Mouse (Mus musculus): ENCODE results near the gene Prdm12. TPM values are rescaled to one million over a fixed set of nuclear protein-coding genes. Genes with fewer than 3 reads are reported as not detected.
A peak's percentile ranks its signal among the peaks of the same experiment; 100 is the strongest.
"Not testable (repeated sequence)": the region's sequence is repeated elsewhere in the genome, so short reads cannot be mapped to it uniquely, and the experiment has no call there.

Gene Prdm12
- polyA plus RNA-seq, 1 experiment from 2014 or later = not detected

DNA sequence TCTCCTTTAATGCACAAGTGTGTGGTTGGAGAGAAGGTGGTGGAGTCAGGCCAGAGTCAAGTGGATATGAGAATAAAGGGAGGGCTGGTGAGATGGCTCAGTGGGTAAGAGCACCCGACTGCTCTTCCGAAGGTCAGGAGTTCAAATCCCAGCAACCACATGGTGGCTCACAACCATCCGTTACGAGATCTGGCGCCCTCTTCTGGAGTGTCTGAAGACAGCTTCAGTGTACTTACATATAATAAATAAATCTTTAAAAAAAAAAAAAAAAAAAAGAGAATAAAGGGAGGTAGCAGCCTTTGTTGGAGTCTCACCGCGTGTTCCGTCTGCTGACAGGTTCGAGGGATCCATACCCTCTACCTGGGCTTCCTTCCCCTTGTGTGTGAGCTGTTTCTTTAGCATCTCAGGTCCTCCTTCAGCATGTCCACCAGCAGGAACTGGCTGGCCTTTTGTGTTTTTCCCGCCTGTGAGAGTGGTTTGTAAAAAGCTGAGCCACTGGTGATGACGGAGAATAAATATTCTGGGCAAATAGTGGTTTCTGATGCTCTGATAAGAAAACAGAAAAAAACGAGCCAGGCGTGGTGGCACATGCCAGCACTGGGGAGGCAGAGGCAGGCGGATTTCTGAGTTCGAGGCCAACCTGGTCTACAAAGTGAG is 41.3 kb downstream of the Prdm12 start:
- H3K27me3 ChIP-seq (ENCODE audit: control insufficient read depth, insufficient read depth, low read length); H3K4me3 ChIP-seq (ENCODE audit: low read depth, low read length); H3K9ac ChIP-seq (ENCODE audit: low read length); H3K4me2 ChIP-seq (replicated peaks; ENCODE audit: low read depth); H3K9me3 ChIP-seq (ENCODE audit: control insufficient read depth, low read length); H3K27ac ChIP-seq (replicated peaks); DNase-seq (ENCODE audit: low spot score); ATAC-seq (ENCODE audit: low FRiP score, low TSS enrichment); H3K4me1 ChIP-seq (replicated peaks; ENCODE audit: control insufficient read depth, insufficient read depth): not testable (repeated sequence)
- peak; percentile 33; the same call in 1 of the 2 replicates for TF ChIP-seq CTCF (IDR thresholded peaks at IDR 0.05; ENCODE audit: low read depth)
- H3K36me3 ChIP-seq (ENCODE audit: control insufficient read depth, insufficient read depth, low read length) = peaks cover 15% of the 10 kb centered on the region
- 80% methylated on average over 15 of the region's 15 CpGs for whole genome bisulfite sequencing

- Histone ChIP-seq H3K4me3 (ENCODE audit: low read depth, low read length) (no peak overlapping the region), H3K27ac (replicated peaks) (no peak overlapping the region), H3K9me3 (ENCODE audit: control insufficient read depth, low read length) (no peaks in the 10 kb centered on the region), H3K9ac (ENCODE audit: low read length) (no peak overlapping the region), H3K27me3 (ENCODE audit: control insufficient read depth, insufficient read depth, low read length) (no peaks in the 10 kb centered on the region), H3K4me2 (replicated peaks; ENCODE audit: low read depth) (no peak overlapping the region), H3K36me3 (ENCODE audit: control insufficient read depth, insufficient read depth, low read length) (peaks cover 9% of the 10 kb centered on the region; the same call in 1 of the 2 replicates), H3K4me1 (replicated peaks; ENCODE audit: control insufficient read depth, insufficient read depth) (no peaks in the 10 kb centered on the region)
- 85% methylated on average over 6 of the region's 6 CpGs for WGBS
- no peak for DNase-seq (ENCODE audit: low spot score)
- no peak for ATAC-seq (ENCODE audit: low FRiP score, low TSS enrichment)
- TF ChIP-seq EP300 (optimal IDR thresholded peaks at IDR 0.05) (no peak), CTCF (IDR thresholded peaks at IDR 0.05; ENCODE audit: low read depth) (no peak)
These were observed 41.9 kb downstream of the Prdm12 start for GRCm38 (mm10) chr2:31681731-31682235.

GRCm38 (mm10) chr2:31683666-31684065 is 43.8 kb downstream of the Prdm12 start:
- Histone ChIP-seq H3K4me2 (replicated peaks; ENCODE audit: low read depth) (no peak overlapping the region), H3K4me1 (replicated peaks; ENCODE audit: control insufficient read depth, insufficient read depth) (no peaks in the 10 kb centered on the region), H3K9ac (ENCODE audit: low read length) (no peak overlapping the region), H3K9me3 (ENCODE audit: control insufficient read depth, low read length) (no peaks in the 10 kb centered on the region), H3K27ac (replicated peaks) (no peak overlapping the region), H3K4me3 (ENCODE audit: low read depth, low read length) (no peak overlapping the region), H3K36me3 (ENCODE audit: control insufficient read depth, insufficient read depth, low read length) (peaks cover 7% of the 10 kb centered on the region; the same call in 1 of the 2 replicates), H3K27me3 (ENCODE audit: control insufficient read depth, insufficient read depth, low read length) (no peaks in the 10 kb centered on the region)
- DNase-seq (ENCODE audit: low spot score) = peak; percentile 62
- ATAC-seq (ENCODE audit: low FRiP score, low TSS enrichment) = no peak
- WGBS = 26% methylated on average over 2 of the region's 2 CpGs
- TF ChIP-seq EP300 (optimal IDR thresholded peaks at IDR 0.05) (no peak), CTCF (IDR thresholded peaks at IDR 0.05; ENCODE audit: low read depth) (peak; percentile 90)

DNA sequence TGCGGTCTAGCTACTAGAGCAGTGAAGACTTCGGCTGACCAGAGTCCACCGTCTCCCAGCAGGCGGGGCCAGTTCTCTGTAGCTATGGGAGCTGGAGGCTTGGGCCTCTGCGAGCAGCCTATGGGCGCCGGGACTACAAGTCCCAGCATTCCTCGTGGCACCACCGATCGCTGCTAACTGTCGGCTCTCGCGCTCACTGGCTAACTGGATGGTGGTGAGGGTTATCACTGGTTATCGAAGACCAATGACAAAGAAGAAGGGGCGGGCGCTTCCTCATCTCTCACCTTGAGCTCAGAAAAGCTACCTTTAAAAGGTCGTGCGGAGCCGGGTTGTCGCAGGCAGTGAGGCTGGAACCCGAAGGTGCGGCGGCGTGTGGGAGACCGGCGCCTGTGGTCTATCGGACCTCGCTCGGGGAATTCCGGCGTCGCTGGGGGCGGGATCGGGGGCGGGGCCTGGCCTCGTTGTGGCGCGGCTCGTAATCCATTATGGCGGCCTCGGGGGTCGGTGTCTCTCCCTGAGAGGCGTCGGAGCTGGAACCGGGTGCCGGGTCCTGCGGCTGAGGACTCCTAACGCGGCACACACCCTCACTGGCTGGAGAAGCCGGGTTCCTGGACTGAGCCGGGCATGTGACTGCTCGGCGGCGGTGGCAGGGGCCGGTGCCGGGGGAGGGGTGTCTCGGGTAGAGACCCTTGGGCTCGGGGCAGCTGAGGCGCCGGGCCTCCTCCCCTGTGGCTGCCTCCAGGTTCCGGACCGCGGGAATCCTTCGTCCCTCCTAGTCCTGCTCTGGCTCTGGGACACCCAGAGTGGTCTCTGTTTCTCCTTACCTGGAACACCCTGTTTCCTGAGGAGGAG is 48.5 kb downstream of the Prdm12 start, which contains the start of gene Abl1:
Abl1 (plus strand) TSS at position 303 of the 852 bp plus-strand sequence.
- Histone ChIP-seq H3K9ac (ENCODE audit: low read length) (peak within 1 kb of the TSS; percentile 96), H3K36me3 (ENCODE audit: control insufficient read depth, insufficient read depth, low read length) (no peaks in the 10 kb centered on the region), H3K27ac (replicated peaks) (peak within 1 kb of the TSS; percentile 97), H3K9me3 (ENCODE audit: control insufficient read depth, low read length) (no peaks in the 10 kb centered on the region), H3K4me1 (replicated peaks; ENCODE audit: control insufficient read depth, insufficient read depth) (peaks cover 3% of the 10 kb centered on the region; the same call in 1 of the 2 replicates), H3K4me3 (ENCODE audit: low read depth, low read length) (peak within 1 kb of the TSS; percentile 100), H3K4me2 (replicated peaks; ENCODE audit: low read depth) (peak within 1 kb of the TSS; percentile 85), H3K27me3 (ENCODE audit: control insufficient read depth, insufficient read depth, low read length) (no peaks in the 10 kb centered on the region)
- DNase-seq (ENCODE audit: low spot score) (peak; percentile 95), ATAC-seq (ENCODE audit: low FRiP score, low TSS enrichment) (peak; percentile 100)
- TF ChIP-seq CTCF (IDR thresholded peaks at IDR 0.05; ENCODE audit: low read depth) (peak; percentile 70), EP300 (optimal IDR thresholded peaks at IDR 0.05) (no peak)
- under 1% methylated on average over 51 of the region's 64 CpGs for WGBS

- Histone ChIP-seq H3K4me2 (replicated peaks; ENCODE audit: low read depth) (peak overlapping the region; percentile 85), H3K9ac (ENCODE audit: low read length) (peak overlapping the region; percentile 96), H3K9me3 (ENCODE audit: control insufficient read depth, low read length) (no peaks in the 10 kb centered on the region), H3K36me3 (ENCODE audit: control insufficient read depth, insufficient read depth, low read length) (no peaks in the 10 kb centered on the region), H3K27me3 (ENCODE audit: control insufficient read depth, insufficient read depth, low read length) (no peaks in the 10 kb centered on the region), H3K4me3 (ENCODE audit: low read depth, low read length) (peak overlapping the region; percentile 100), H3K27ac (replicated peaks) (peak overlapping the region; percentile 97), H3K4me1 (replicated peaks; ENCODE audit: control insufficient read depth, insufficient read depth) (peaks cover 3% of the 10 kb centered on the region; the same call in 1 of the 2 replicates)
- ATAC-seq (ENCODE audit: low FRiP score, low TSS enrichment) (no peak), DNase-seq (ENCODE audit: low spot score) (peak; percentile 33)
- no peak for TF ChIP-seq EP300 (optimal IDR thresholded peaks at IDR 0.05)
- no peak for TF ChIP-seq CTCF (IDR thresholded peaks at IDR 0.05; ENCODE audit: low read depth)
- WGBS = 0% methylated on average over 12 of the region's 12 CpGs
These were observed 49.2 kb downstream of the Prdm12 start for GRCm38 (mm10) chr2:31689045-31689444.
